In the genomic region with DNA sequence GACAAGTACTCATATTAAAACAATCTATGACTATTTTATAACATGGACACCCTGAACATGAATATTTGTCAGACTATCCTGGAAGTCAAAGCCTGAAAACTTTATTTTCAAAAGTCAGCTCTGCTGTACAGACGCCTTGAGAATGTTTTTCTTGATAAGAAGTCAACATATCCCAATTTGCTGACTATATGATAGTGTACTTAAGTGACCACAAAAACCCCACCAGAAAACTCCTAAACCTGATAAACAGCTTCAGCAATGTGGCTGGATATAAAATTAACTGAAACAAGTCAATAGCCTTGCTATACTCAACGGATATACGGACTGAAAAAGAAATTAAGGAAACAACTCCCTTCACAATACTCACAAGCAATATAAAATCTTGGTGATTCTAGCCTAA, we compare ENCODE assay signal across 33 mouse cellular contexts. TPM values are rescaled to one million over a fixed set of nuclear protein-coding genes. Genes with fewer than 3 reads are reported as not detected.
DNase-seq lines count a peak whose midpoint lies in the region; ATAC-seq and TF ChIP-seq lines count a peak whose summit lies in the region.
"Had no signal": no experiment of that assay in that cellular context is flagged by ENCODE, and none has a peak within 500 bp of the region (broad histone marks: within the 10 kb centered on the region; RNA-seq: fewer than 3 reads in every experiment).

No protein-coding gene starts in this region.

- no peak for ATAC-seq in midbrain, embryonic 11.5 days (ENCODE audit: low FRiP score)
- no peak for ATAC-seq in midbrain, embryonic 15.5 days (replicated peaks)
- ATAC-seq in liver, embryonic 12.5 days = peak; percentile 68; the same call in 1 of the 2 replicates
- peak; percentile 45 for ATAC-seq in liver, postnatal 0 days
- ATAC-seq: forebrain, embryonic 16.5 days had no signal

- no peak overlapping the region for H3K4me3 ChIP-seq in midbrain, embryonic 11.5 days (ENCODE audit: low read depth, low read length)
- H3K4me3 ChIP-seq in midbrain, embryonic 15.5 days = no peak overlapping the region
- no peak overlapping the region for H3K4me3 ChIP-seq in liver, embryonic 12.5 days
- H3K4me3 ChIP-seq in liver, postnatal 0 days (ENCODE audit: low read depth, low read length) = no peak overlapping the region
- H3K4me3 ChIP-seq: embryonic facial prominence, embryonic 12.5 days; gastrocnemius, adult 2 months; heart, adult 2 months; heart, embryonic 12.5 days; hindbrain, embryonic 15.5 days; midbrain, embryonic 12.5 days; neural tube, embryonic 13.5 days had no signal

- no peaks in the 10 kb centered on the region for H3K9me3 ChIP-seq in midbrain, embryonic 11.5 days (ENCODE audit: control insufficient read depth, low read length)
- H3K9me3 ChIP-seq in midbrain, embryonic 15.5 days = no peaks in the 10 kb centered on the region
- H3K9me3 ChIP-seq in liver, embryonic 12.5 days (replicated peaks) = no peaks in the 10 kb centered on the region
- H3K9me3 ChIP-seq in liver, postnatal 0 days (ENCODE audit: low read length) = no peaks in the 10 kb centered on the region
- H3K9me3 ChIP-seq: embryonic facial prominence, embryonic 12.5 days; heart, embryonic 12.5 days; hindbrain, embryonic 15.5 days; midbrain, embryonic 12.5 days; neural tube, embryonic 13.5 days had no signal

- no peak overlapping the region for H3K27ac ChIP-seq in midbrain, embryonic 11.5 days (ENCODE audit: low read depth, low read length)
- H3K27ac ChIP-seq in midbrain, embryonic 15.5 days = no peak overlapping the region
- H3K27ac ChIP-seq in liver, embryonic 12.5 days = no peak overlapping the region
- no peak overlapping the region for H3K27ac ChIP-seq in liver, postnatal 0 days (ENCODE audit: low read depth)
- H3K27ac ChIP-seq: embryonic facial prominence, embryonic 12.5 days; gastrocnemius, adult 2 months; heart, adult 2 months; hindbrain, embryonic 15.5 days; kidney, postnatal 0 days; midbrain, embryonic 12.5 days; neural tube, embryonic 13.5 days had no signal

- H3K9ac ChIP-seq in midbrain, embryonic 11.5 days (ENCODE audit: low read length) = no peak overlapping the region
- no peak overlapping the region for H3K9ac ChIP-seq in midbrain, embryonic 15.5 days
- no peak overlapping the region for H3K9ac ChIP-seq in liver, embryonic 12.5 days
- H3K9ac ChIP-seq in liver, postnatal 0 days (replicated peaks) = no peak overlapping the region
- H3K9ac ChIP-seq: embryonic facial prominence, embryonic 12.5 days; heart, embryonic 12.5 days; hindbrain, embryonic 15.5 days; lung, embryonic 14.5 days; midbrain, embryonic 12.5 days; neural tube, embryonic 13.5 days had no signal

- no peaks in the 10 kb centered on the region for H3K27me3 ChIP-seq in midbrain, embryonic 11.5 days (ENCODE audit: control insufficient read depth, insufficient read depth, low read length)
- H3K27me3 ChIP-seq in midbrain, embryonic 15.5 days (replicated peaks) = no peaks in the 10 kb centered on the region
- H3K27me3 ChIP-seq in liver, embryonic 12.5 days (replicated peaks) = no peaks in the 10 kb centered on the region
- no peaks in the 10 kb centered on the region for H3K27me3 ChIP-seq in liver, postnatal 0 days (ENCODE audit: insufficient read depth, low read length)
- H3K27me3 ChIP-seq: embryonic facial prominence, embryonic 12.5 days; heart, embryonic 12.5 days; hindbrain, embryonic 15.5 days; midbrain, embryonic 12.5 days; neural tube, embryonic 13.5 days had no signal

- H3K4me2 ChIP-seq in midbrain, embryonic 11.5 days = no peak overlapping the region
- no peak overlapping the region for H3K4me2 ChIP-seq in midbrain, embryonic 15.5 days
- H3K4me2 ChIP-seq in liver, embryonic 12.5 days = no peak overlapping the region
- H3K4me2 ChIP-seq in liver, postnatal 0 days (ENCODE audit: low read depth, low read length) = no peak overlapping the region
- H3K4me2 ChIP-seq: embryonic facial prominence, embryonic 12.5 days; heart, embryonic 12.5 days; hindbrain, embryonic 15.5 days; lung, embryonic 14.5 days; midbrain, embryonic 12.5 days; neural tube, embryonic 13.5 days had no signal

- H3K4me1 ChIP-seq in midbrain, embryonic 11.5 days (ENCODE audit: control insufficient read depth, insufficient read depth, low read length) = no peaks in the 10 kb centered on the region
- no peaks in the 10 kb centered on the region for H3K4me1 ChIP-seq in midbrain, embryonic 15.5 days
- no peaks in the 10 kb centered on the region for H3K4me1 ChIP-seq in liver, embryonic 12.5 days
- H3K4me1 ChIP-seq in liver, postnatal 0 days (ENCODE audit: insufficient read depth) = no peaks in the 10 kb centered on the region
- H3K4me1 ChIP-seq: embryonic facial prominence, embryonic 12.5 days; heart, embryonic 12.5 days; hindbrain, embryonic 15.5 days; midbrain, embryonic 12.5 days; neural tube, embryonic 13.5 days had no signal

- peak; percentile 62 for TF ChIP-seq EP300 in liver, postnatal 0 days (IDR thresholded peaks at IDR 0.05; ENCODE audit: low read depth)

- 94% methylated on average over 3 of the region's 3 CpGs for WGBS in midbrain, embryonic 11.5 days
- WGBS in midbrain, embryonic 15.5 days = 93% methylated on average over 3 of the region's 3 CpGs
- 36% methylated on average over 3 of the region's 3 CpGs for WGBS in liver, embryonic 12.5 days (ENCODE audit: insufficient replicate concordance)
- 53% methylated on average over 3 of the region's 3 CpGs for WGBS in liver, postnatal 0 days (ENCODE audit: insufficient replicate concordance)

- DNase-seq in midbrain, embryonic 11.5 days (ENCODE audit: low spot score, missing footprints) = peak; percentile 6
- no peak for DNase-seq in liver, postnatal 0 days
- no peak for DNase-seq in layer of hippocampus, adult 9-10 months (ENCODE audit: low spot score)
- no peak for DNase-seq in urinary bladder, postnatal 4 days (ENCODE audit: low spot score in 2 of 2)
- DNase-seq in adrenal gland, adult 8-10 months = no peak
- DNase-seq: adrenal gland, postnatal 36 days; cerebellum, adult 9-10 months; cerebellum, postnatal 36 days; embryo, embryonic 11 days; gastrocnemius, adult 2 months; gastrocnemius, postnatal 36 days; heart, adult 2 months; kidney, adult 8-10 months; kidney, postnatal 4 days; layer of hippocampus, postnatal 36 days; left cerebral cortex, postnatal 4 days; lung, embryonic 14.5 days; lung, postnatal 14 days; right cerebral cortex, postnatal 14 days had no signal

- TF ChIP-seq CTCF in liver, postnatal 0 days (IDR thresholded peaks at IDR 0.05; ENCODE audit: low read depth) = no peak

- H3K36me3 ChIP-seq in midbrain, embryonic 11.5 days (ENCODE audit: control insufficient read depth, insufficient read depth, low read length) = no peaks in the 10 kb centered on the region
- H3K36me3 ChIP-seq in midbrain, embryonic 15.5 days (replicated peaks) = no peaks in the 10 kb centered on the region
- no peaks in the 10 kb centered on the region for H3K36me3 ChIP-seq in liver, embryonic 12.5 days
- no peaks in the 10 kb centered on the region for H3K36me3 ChIP-seq in liver, postnatal 0 days (replicated peaks; ENCODE audit: insufficient read depth, low read length)
- H3K36me3 ChIP-seq: embryonic facial prominence, embryonic 12.5 days; heart, embryonic 12.5 days; hindbrain, embryonic 15.5 days; midbrain, embryonic 12.5 days; neural tube, embryonic 13.5 days had no signal

RNA-seq across cellular contexts. Expression of a gene that starts 36.2 kb away (rescaled TPM):
- polyA plus RNA-seq in midbrain, embryonic 11.5 days (2014; fragmentation: Nextera tagmentation; extraction: Ambion mirVana) = not detected in 2 replicates
- 0.03 TPM in 1 of 2 replicates, not detected in the other for polyA plus RNA-seq in midbrain, embryonic 15.5 days (2015; fragmentation: Nextera tagmentation; extraction: Ambion mirVana)
- polyA plus RNA-seq in liver, embryonic 12.5 days (2016; fragmentation: Nextera tagmentation; extraction: Ambion mirVana) = 0.01 TPM in 1 of 2 replicates, not detected in the other
- not detected in 2 replicates for polyA plus RNA-seq in liver, postnatal 0 days (2015; fragmentation: Nextera tagmentation; extraction: Ambion mirVana)
- total RNA-seq in adrenal gland, adult 8-10 months (2022) = not detected
- total RNA-seq: adrenal gland, adult 18-20 months; adrenal gland, postnatal 36 days; gastrocnemius, adult 2 months; gastrocnemius, postnatal 36 days; heart, adult 2 months; hematopoietic stem cell, adult 5-6 weeks; layer of hippocampus, adult 8-10 months; layer of hippocampus, postnatal 36 days; left cerebral cortex, postnatal 4 days had no signal
- polyA plus RNA-seq: brain, embryonic 14.5 days; forebrain, embryonic 16.5 days; heart, adult 2 months; midbrain, embryonic 12.5 days; neural tube, embryonic 13.5 days; small intestine, adult 2 months had no signal

Comparison
In these comparisons a context has a peak if more than half of its experiments do, and no peak if none do; other contexts are left out.
1. ATAC-seq: peak in liver, embryonic 12.5 days (single experiment) and liver, postnatal 0 days (single experiment); none in midbrain, embryonic 11.5 days (single experiment) and midbrain, embryonic 15.5 days (single experiment).